Mouse (Mus musculus) hematopoietic stem cell, adult 5-6 weeks (primary cell): ENCODE results near the gene Acad9. TPM values are rescaled to one million over a fixed set of nuclear protein-coding genes. Genes with fewer than 3 reads are reported as not detected.

ENCODE experiments used
- ATAC-seq, 2 experiments: fragments of 125-278 bp in 1 of 2; replicated peaks in 1 of 2; 2 replicates each; pipeline ENCODE4 v1.8.0; 2016 to 2017; ENCODE audit warnings: inconsistent platforms in 2 of 2, mild to moderate bottlenecking in 2 of 2, moderate number of reproducible peaks in 2 of 2, low read depth in 1 of 2, moderate TSS enrichment in 1 of 2; ENCODE audit not compliant: low FRiP score in 2 of 2, poor library complexity in 2 of 2, severe bottlenecking in 2 of 2, insufficient read depth in 1 of 2, low TSS enrichment in 1 of 2
- total RNA-seq: library from RNA; stranded (forward); fragments of 172-1452, 232-1000 nt; gene quantifications from 2 replicates; pipeline ENCODE4 v1.2.3, GENCODE M21; 2017

Gene Acad9
- 28.0 and 45.6 TPM in 2 replicates for total RNA-seq

DNA sequence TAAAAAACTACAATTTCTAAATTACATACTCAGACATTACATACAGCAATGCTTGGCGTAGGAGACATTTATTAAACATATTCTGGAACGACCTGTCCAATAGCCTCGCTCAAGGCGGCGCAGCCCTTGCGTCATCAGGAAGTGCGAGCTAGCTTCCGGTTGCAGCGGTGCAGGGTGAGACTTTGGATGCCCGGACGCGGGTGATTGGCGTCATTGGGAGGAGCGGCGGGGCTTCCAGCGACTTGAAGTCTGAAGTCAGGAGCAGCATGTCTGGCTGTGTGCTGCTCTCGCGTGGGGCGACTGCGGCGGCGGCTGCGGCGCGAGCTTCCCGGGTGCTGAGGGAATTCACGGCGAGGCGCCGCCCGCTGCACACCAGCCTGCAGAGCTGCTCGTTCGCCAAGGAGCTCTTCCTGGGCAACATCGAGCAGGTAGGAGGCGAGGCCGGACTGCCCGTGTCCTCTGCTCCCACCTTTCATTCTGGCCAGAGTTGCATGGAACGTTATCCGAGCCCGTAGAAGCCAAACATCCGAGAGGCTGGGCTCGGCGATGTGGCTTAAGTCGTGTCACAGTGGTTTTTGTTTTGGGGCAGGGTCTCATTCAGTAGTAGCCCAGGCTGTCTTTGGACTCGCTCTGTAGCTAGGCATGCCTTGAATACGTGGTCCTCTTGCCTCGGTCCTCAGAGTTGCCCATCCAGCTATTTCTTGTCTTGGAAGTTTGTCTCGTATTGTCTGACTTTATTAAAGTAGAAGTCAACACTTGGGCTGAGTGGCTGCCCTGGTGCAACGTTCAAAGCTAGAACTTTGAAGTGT lies at the start of gene Acad9:
Gene Acad9 (plus strand): TSS at position 137 of the 809 bp plus-strand sequence.
- peak; percentile 94 to 97 for ATAC-seq

DNA sequence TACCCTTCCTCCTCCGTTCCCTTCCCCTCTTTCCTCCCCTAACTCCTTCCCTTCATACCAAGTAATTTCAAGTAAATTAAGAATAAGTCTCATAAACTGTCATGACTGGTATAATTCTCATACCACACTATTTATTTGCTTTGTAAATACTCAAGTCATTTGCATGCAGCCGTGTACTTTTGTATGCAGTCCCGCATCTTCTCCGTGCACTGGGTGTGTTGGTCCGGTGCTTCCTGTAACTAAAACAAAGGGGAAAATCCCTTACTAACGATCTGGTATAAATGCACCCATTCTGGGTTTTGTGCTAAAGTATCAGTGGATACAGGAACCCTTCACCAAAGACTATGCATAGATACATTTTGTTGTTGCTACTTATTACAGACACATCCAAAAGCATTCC lies 40.0 kb upstream of the Acad9 start:
- no peak for ATAC-seq

- ATAC-seq, result peak; percentile 62 to 76
These were observed 35.8 kb upstream of the Acad9 start for GRCm38 (mm10) chr3:36029993-36030392.

GRCm38 (mm10) chr3:36031740-36032510 lies 33.9 kb upstream of the Acad9 start:
- no peak for ATAC-seq

DNA sequence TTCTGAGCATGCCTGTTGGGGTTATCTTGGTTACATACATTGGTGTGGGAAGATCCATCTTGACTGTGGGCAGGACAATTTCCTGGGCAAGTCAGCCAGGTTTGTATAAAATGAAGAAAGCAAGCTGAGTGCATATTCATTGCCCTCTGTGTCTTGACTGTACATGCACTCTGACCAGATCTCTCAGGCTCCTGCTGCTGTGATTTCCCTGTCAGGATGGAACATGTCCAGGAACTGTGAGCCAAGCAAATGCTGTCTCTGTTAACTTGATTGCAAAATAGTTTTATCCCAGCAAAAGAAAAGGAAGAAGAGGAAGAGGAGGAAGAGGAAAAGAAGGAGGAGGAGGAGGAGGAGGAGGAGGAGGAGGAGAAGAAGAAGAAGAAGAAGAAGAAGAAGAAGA lies 21.3 kb upstream of the Acad9 start:
- no peak for ATAC-seq

DNA sequence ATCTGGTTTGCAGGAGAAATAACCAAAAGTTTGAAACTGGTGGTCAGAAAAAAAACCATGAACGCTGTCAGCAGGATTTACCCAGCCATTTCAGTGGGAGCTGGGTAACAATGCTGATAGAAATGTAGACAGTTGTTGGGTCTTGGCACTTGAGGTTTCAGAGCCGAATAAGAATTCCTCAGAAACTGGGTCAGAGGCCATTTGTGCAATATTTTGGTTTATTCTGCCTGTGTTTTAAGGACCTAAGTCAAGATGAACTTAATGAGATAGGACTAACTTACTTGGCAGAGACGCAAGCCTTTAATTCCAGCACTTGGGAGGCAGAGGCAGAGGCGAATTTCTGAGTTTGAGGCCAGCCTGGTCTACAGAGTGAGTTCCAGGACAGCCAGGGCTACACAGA lies 20.7 kb upstream of the Acad9 start:
- no peak for ATAC-seq

GRCm38 (mm10) chr3:36049106-36049505 lies 16.7 kb upstream of the Acad9 start:
- no peak for ATAC-seq

DNA sequence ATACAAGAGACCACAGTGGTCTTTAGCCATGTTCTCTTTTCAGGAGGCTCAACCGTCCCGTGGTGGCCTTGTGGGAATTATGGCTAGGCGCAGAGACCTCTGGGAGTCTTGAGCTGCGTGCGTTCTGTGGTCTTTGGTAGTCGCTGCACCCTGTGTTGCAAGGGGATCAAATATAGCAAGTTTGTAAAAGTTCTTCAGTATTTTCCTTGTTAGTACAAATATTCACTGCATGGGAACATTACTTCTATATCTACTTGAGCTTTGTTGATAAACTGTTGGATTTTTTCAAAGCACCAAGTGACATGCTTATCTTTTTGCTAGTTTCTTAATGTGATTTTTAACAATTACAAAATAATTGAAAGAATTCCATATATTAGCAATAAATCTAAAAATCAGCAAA lies 12.3 kb upstream of the Acad9 start, which contains the start of gene Ccdc144b:
Gene Ccdc144b (minus strand): TSS at position 101 of the 400 bp plus-strand sequence.
- no peak for ATAC-seq

- ATAC-seq, result peak; percentile 73 to 87
These were observed 5.5 kb upstream of the Acad9 start for GRCm38 (mm10) chr3:36060096-36060850.

GRCm38 (mm10) chr3:36064592-36065061 lies 1.2 kb upstream of the Acad9 start:
- ATAC-seq, result no peak

DNA sequence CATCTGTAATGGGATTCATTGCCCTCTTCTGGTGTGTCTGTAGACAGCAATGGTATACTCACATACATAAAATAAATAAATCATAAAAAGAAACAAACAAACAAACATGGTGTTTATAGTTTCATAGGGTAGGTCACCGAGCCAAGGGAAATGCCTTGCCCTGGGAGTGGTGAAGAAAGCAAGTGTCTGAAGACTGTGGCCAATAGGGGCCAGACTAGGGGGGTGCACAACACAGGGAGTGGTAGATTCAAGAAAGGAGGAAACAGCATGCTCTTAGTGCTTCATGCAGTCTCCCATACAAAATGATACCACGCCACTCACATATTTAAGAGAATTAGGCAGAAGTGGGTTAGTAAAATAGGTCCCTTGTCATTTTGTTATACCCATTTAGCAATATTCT lies 613 bp upstream of the Acad9 start:
- no peak for ATAC-seq

DNA sequence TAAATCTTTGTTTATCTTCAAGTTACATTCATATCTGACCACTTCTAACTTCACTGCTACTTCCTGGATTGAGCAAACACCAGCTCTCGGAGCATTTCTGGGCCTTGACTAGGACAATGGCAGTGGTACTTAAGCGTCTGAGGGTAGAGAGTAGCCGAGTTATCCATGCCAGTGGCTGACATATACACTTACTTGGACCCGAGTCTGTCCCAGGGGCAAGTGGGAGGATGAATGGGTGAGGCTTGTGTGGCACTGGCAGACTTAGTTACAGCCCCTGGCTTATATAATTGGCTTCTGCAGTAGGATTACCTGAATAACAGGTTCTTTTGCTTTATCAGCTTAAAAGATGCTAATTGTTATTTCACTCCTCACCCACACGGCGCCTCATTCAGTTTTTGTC lies 2.0 kb downstream of the Acad9 start:
- no peak for ATAC-seq

GRCm38 (mm10) chr3:36070436-36070835 lies 4.7 kb downstream of the Acad9 start:
- ATAC-seq, result no peak

DNA sequence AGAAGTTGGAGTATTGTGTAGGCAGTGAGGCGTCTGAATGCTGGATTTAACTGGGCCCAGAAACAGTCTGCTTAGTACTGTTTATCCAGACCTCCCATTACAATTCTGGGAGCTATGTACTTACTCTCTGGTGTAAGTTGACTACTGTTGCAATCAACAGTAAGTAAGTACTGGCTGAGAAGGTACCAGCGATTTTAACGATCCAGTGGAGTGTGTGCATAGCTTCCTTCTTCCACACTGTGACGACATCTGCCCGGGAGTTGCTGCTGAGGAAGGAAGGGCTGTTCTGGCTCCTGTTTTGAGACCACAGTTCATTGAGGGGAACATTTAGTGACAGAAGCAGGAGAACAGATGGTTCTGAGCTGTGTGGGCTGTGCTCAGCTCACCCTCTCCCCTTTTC lies 5.3 kb downstream of the Acad9 start:
- ATAC-seq, result no peak

DNA sequence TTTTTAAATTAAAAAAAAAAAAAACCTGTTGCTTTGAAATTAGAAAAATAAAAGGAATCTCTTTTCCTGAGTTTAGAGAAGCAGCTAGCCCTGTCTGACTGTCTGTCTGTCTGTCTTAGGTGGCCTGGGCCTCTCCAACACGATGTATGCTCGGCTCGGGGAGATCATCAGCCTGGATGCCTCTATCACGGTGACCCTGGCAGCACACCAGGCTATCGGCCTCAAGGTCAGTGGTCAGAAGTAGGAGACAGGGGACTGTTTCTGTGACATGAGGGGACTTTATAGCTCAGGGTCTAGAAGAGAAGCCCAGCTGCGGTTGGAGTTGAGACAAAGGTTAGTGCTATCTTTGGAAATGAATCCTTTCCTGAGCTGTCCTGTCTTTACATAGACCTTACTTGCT lies 8.5 kb downstream of the Acad9 start:
- ATAC-seq, result no peak

DNA sequence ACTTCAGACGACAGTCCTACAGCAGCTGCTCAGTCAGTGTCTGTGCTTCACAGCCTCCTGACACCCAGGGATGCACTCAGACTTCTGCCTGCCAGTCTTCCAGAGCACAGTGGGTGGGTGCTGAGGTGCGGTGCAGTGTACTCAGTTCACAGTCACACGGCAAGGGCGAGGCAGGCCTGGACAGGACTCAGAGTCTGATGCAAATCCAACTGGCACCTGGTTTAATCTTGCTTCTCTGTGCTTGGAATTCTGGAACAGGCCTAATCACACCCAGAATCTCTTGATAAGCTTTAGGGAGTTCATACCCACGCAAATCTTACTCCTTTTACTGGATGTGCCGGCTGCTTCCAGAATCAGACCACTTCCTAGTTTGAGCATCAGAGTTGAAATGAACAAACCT lies 9.7 kb downstream of the Acad9 start:
- no peak for ATAC-seq

- no peak for ATAC-seq
These were observed 11.6 kb downstream of the Acad9 start for GRCm38 (mm10) chr3:36077386-36077785.

- no peak for ATAC-seq
These were observed 14.1 kb downstream of the Acad9 start for GRCm38 (mm10) chr3:36079886-36080285.
